Mouse (Mus musculus): ENCODE measurements at regions not wholly inside any gene's neighbourhood (a gene's known extent, or its start where the extent isn't known, plus 50 kb on each side); places are given as distances from the start of the nearest gene placed in this dataset.
A peak's percentile ranks its signal among the peaks of the same experiment; 100 is the strongest.

GRCm38 (mm10) chr3:143743649-143744048, 461.4 kb downstream of the Lmo4 start:
- Histone ChIP-seq H3K27me3 (ENCODE audit: control insufficient read depth, insufficient read depth, low read length) (no peaks in the 10 kb centered on the region), H3K36me3 (ENCODE audit: control insufficient read depth, insufficient read depth, low read length) (no peaks in the 10 kb centered on the region), H3K4me2 (ENCODE audit: low read depth) (no peak overlapping the region), H3K27ac (ENCODE audit: low read depth, low read length) (no peak overlapping the region), H3K4me1 (ENCODE audit: control insufficient read depth, insufficient read depth, low read length) (no peaks in the 10 kb centered on the region), H3K9ac (ENCODE audit: low read length) (no peak overlapping the region), H3K4me3 (ENCODE audit: low read depth, low read length) (no peak overlapping the region), H3K9me3 (ENCODE audit: control insufficient read depth, low read length) (no peaks in the 10 kb centered on the region)
- no peak for DNase-seq (ENCODE audit: low spot score)
- WGBS = 80% methylated on average over 7 of the region's 7 CpGs
- no peak for ATAC-seq (ENCODE audit: insufficient read depth, low FRiP score, low TSS enrichment)

- Histone ChIP-seq H3K9me3 (ENCODE audit: control insufficient read depth, low read length) (no peaks in the 10 kb centered on the region), H3K4me3 (ENCODE audit: low read depth, low read length) (no peak overlapping the region), H3K36me3 (ENCODE audit: control insufficient read depth, insufficient read depth, low read length) (no peaks in the 10 kb centered on the region), H3K9ac (ENCODE audit: low read length) (no peak overlapping the region), H3K4me2 (ENCODE audit: low read depth) (no peak overlapping the region), H3K27ac (ENCODE audit: low read depth, low read length) (no peak overlapping the region), H3K27me3 (ENCODE audit: control insufficient read depth, insufficient read depth, low read length) (no peaks in the 10 kb centered on the region), H3K4me1 (ENCODE audit: control insufficient read depth, insufficient read depth, low read length) (no peaks in the 10 kb centered on the region)
- DNase-seq (ENCODE audit: low spot score) = no peak
- 77% methylated on average over 17 of the region's 17 CpGs for WGBS
- ATAC-seq (ENCODE audit: insufficient read depth, low FRiP score, low TSS enrichment) = no peak
These were observed 462.0 kb downstream of the Lmo4 start for GRCm38 (mm10) chr3:143742786-143743571.

GRCm38 (mm10) chr3:143738676-143739075, 466.3 kb downstream of the Lmo4 start:
- Histone ChIP-seq H3K4me3 (ENCODE audit: low read depth, low read length) (no peak overlapping the region), H3K27me3 (ENCODE audit: control insufficient read depth, insufficient read depth, low read length) (no peaks in the 10 kb centered on the region), H3K9me3 (ENCODE audit: control insufficient read depth, low read length) (no peaks in the 10 kb centered on the region), H3K27ac (ENCODE audit: low read depth, low read length) (no peak overlapping the region), H3K36me3 (ENCODE audit: control insufficient read depth, insufficient read depth, low read length) (no peaks in the 10 kb centered on the region), H3K4me1 (ENCODE audit: control insufficient read depth, insufficient read depth, low read length) (no peaks in the 10 kb centered on the region), H3K4me2 (ENCODE audit: low read depth) (no peak overlapping the region), H3K9ac (ENCODE audit: low read length) (no peak overlapping the region)
- DNase-seq (ENCODE audit: low spot score) (no peak), ATAC-seq (ENCODE audit: insufficient read depth, low FRiP score, low TSS enrichment) (no peak)
- 67% methylated on average over 3 of the region's 3 CpGs for WGBS

- Histone ChIP-seq H3K4me2 (ENCODE audit: low read depth) (no peak overlapping the region), H3K4me3 (ENCODE audit: low read depth, low read length) (no peak overlapping the region), H3K9me3 (ENCODE audit: control insufficient read depth, low read length) (no peaks in the 10 kb centered on the region), H3K9ac (ENCODE audit: low read length) (no peak overlapping the region), H3K4me1 (ENCODE audit: control insufficient read depth, insufficient read depth, low read length) (no peaks in the 10 kb centered on the region), H3K27me3 (ENCODE audit: control insufficient read depth, insufficient read depth, low read length) (no peaks in the 10 kb centered on the region), H3K27ac (ENCODE audit: low read depth, low read length) (no peak overlapping the region), H3K36me3 (ENCODE audit: control insufficient read depth, insufficient read depth, low read length) (no peaks in the 10 kb centered on the region)
- DNase-seq (ENCODE audit: low spot score) (no peak), ATAC-seq (ENCODE audit: insufficient read depth, low FRiP score, low TSS enrichment) (no peak)
- 75% methylated on average over 6 of the region's 6 CpGs for WGBS
These were observed 467.2 kb downstream of the Lmo4 start for GRCm38 (mm10) chr3:143737844-143738243.

DNA sequence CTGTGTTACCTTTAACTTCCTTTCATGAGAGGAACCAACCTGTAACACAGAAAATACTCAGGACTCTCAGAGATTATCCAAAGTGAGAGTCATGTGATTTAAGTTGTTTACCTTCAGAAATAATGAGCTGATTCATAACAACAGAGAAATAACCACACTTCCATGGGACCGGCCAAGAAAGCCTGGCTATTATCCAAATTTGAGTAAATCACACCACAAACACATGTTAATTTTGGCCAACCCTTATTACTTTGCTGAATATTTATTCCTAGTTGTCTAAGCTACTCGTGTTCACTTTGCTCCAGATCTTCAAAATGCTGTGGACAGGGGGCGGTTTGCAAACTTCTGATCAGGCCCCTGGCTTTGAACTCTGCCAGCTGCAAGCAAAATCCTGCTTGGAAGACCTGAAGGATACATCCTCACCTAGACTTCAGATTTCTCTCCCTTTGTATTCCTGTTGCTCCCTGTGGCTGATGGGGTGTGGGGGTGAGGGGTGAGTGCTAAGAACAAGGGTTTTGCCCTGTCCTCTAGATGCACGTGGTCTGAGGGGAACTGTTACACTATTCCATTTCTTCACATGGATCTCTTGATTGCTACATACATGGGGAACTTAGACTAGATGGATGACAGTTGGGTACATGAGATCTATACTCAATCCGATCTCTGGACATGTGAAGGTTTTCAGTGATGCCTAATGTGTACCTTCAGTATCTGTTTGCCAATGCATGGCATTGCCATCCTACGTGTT, 468.2 kb downstream of the Lmo4 start:
- no peak overlapping the region for H3K27ac ChIP-seq (ENCODE audit: low read depth, low read length)
- 89% methylated on average over 6 of the region's 6 CpGs for WGBS
- H3K9ac ChIP-seq (ENCODE audit: low read length) = no peak overlapping the region
- H3K9me3 ChIP-seq (ENCODE audit: control insufficient read depth, low read length) = no peaks in the 10 kb centered on the region
- no peaks in the 10 kb centered on the region for H3K36me3 ChIP-seq (ENCODE audit: control insufficient read depth, insufficient read depth, low read length)
- H3K27me3 ChIP-seq (ENCODE audit: control insufficient read depth, insufficient read depth, low read length) = no peaks in the 10 kb centered on the region
- no peaks in the 10 kb centered on the region for H3K4me1 ChIP-seq (ENCODE audit: control insufficient read depth, insufficient read depth, low read length)
- H3K4me3 ChIP-seq (ENCODE audit: low read depth, low read length) = no peak overlapping the region
- ATAC-seq (ENCODE audit: insufficient read depth, low FRiP score, low TSS enrichment) (no peak), DNase-seq (ENCODE audit: low spot score) (no peak)
- H3K4me2 ChIP-seq (ENCODE audit: low read depth) = no peak overlapping the region

DNA sequence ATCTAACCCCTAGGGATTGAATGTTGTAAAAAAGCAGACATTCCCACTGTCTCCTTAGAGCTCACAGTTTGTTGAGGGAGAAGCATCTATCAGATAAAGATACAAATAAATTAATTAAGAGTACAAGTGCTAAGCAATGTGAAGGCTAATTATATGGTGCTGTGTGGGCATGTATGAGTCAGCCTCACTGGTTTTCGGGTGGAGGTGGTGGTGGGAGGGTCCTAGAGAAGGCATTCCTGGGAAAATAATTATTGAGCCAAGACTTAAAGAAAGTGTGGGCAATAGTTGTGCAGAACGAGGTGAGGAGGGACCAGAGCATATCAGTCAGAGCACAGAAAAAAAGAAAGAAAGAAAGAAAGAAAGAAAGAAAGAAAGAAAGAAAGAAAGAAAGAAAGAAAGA, 470.2 kb downstream of the Lmo4 start:
- WGBS = 81% methylated on average over 2 of the region's 2 CpGs
- Histone ChIP-seq H3K9ac (ENCODE audit: low read length) (no peak overlapping the region), H3K27me3 (ENCODE audit: control insufficient read depth, insufficient read depth, low read length) (no peaks in the 10 kb centered on the region), H3K4me2 (ENCODE audit: low read depth) (no peak overlapping the region), H3K4me1 (ENCODE audit: control insufficient read depth, insufficient read depth, low read length) (no peaks in the 10 kb centered on the region), H3K36me3 (ENCODE audit: control insufficient read depth, insufficient read depth, low read length) (no peaks in the 10 kb centered on the region), H3K4me3 (ENCODE audit: low read depth, low read length) (no peak overlapping the region), H3K27ac (ENCODE audit: low read depth, low read length) (no peak overlapping the region), H3K9me3 (ENCODE audit: control insufficient read depth, low read length) (no peaks in the 10 kb centered on the region)
- no peak for ATAC-seq (ENCODE audit: insufficient read depth, low FRiP score, low TSS enrichment)
- DNase-seq (ENCODE audit: low spot score) = no peak

DNA sequence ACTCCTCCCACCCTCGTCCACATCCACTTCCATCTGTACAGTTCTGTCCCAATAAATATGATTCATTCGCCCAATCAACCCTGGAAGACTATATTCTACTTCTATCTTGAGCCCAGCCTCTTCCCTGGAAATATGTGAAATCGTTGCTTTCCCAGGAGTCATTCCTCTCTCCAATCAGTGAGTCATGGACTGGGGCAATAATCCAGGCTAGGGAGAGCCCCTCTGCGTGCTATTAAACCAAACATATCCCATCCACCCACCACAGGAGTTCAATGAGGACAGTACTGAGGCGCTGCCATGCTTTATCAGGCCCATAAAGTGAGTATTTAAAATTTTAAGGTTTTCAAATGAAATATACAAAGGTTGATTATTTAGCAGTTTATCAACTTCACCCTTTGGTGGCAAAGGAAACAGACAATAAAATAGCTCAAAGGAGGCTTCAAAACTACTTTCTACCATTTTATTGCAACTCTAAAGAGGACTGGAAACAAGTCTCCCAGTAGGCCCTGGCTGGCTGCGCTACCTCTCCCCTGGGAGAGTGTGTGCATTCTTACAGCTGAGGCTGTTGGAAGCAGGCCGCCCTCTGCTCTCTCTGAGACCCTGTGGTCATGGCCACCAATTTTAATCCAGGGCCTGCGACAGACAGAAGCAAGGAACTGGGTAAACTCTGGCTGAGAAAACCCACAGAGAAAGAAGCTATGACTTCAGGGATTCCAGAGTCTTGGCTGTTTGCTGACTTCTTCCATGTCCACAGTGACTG, 471.9 kb downstream of the Lmo4 start:
- ATAC-seq (ENCODE audit: insufficient read depth, low FRiP score, low TSS enrichment) (no peak), DNase-seq (ENCODE audit: low spot score) (no peak)
- no peaks in the 10 kb centered on the region for H3K4me1 ChIP-seq (ENCODE audit: control insufficient read depth, insufficient read depth, low read length)
- WGBS = 83% methylated on average over 8 of the region's 8 CpGs
- H3K4me3 ChIP-seq (ENCODE audit: low read depth, low read length) = no peak overlapping the region
- no peak overlapping the region for H3K4me2 ChIP-seq (ENCODE audit: low read depth)
- no peak overlapping the region for H3K27ac ChIP-seq (ENCODE audit: low read depth, low read length)
- H3K36me3 ChIP-seq (ENCODE audit: control insufficient read depth, insufficient read depth, low read length) = no peaks in the 10 kb centered on the region
- no peaks in the 10 kb centered on the region for H3K9me3 ChIP-seq (ENCODE audit: control insufficient read depth, low read length)
- H3K9ac ChIP-seq (ENCODE audit: low read length) = no peak overlapping the region
- H3K27me3 ChIP-seq (ENCODE audit: control insufficient read depth, insufficient read depth, low read length) = no peaks in the 10 kb centered on the region

DNA sequence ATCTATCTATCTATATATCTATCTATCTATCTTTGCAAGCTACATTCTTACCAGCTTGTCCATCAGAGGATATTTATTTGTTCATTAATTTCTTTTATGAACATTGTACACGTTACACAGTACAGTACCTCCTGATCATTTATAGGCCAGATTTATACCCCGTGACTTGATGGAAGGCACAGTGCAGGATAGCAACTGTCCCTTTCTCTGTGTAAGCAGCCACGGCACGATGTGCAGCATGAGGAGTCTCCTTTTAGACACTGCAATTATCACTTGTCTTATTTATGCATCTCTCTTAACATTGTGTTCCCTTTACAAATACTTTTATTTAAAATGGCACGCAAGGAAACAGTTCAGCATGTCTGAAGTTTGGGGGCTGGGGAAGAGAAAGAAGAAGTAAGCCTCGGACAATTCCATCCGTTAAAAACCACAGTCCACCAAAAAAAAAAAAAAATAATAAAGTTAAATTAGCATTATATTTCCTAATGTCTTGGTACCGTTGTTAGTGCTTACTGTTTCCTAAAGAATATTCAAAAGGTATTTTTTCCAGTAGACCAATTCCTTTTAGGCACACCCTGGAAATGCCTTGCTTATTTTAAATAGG, 475.4 kb downstream of the Lmo4 start:
- no peak overlapping the region for H3K4me2 ChIP-seq (ENCODE audit: low read depth)

More for the DNA sequence above, 475.4 kb downstream of the Lmo4 start:
- DNase-seq (ENCODE audit: low spot score) = no peak
- WGBS = 67% methylated on average over 8 of the region's 8 CpGs
- H3K9me3 ChIP-seq (ENCODE audit: control insufficient read depth, low read length) = no peaks in the 10 kb centered on the region
- H3K4me1 ChIP-seq (ENCODE audit: control insufficient read depth, insufficient read depth, low read length) = no peaks in the 10 kb centered on the region
- H3K27me3 ChIP-seq (ENCODE audit: control insufficient read depth, insufficient read depth, low read length) = no peaks in the 10 kb centered on the region
- H3K27ac ChIP-seq (ENCODE audit: low read depth, low read length) = no peak overlapping the region
- no peaks in the 10 kb centered on the region for H3K36me3 ChIP-seq (ENCODE audit: control insufficient read depth, insufficient read depth, low read length)
- peak; percentile 73; the same call in 1 of the 2 replicates for ATAC-seq (ENCODE audit: insufficient read depth, low FRiP score, low TSS enrichment)
- no peak overlapping the region for H3K4me3 ChIP-seq (ENCODE audit: low read depth, low read length)
- no peak overlapping the region for H3K9ac ChIP-seq (ENCODE audit: low read length)
